Mouse (Mus musculus) urinary bladder, postnatal 14 days (tissue): ENCODE measurements around the gene Slco2a1.
A peak's percentile ranks its signal among the peaks of the same experiment; 100 is the strongest.
"Not testable (repeated sequence)": the region's sequence is repeated elsewhere in the genome, so short reads cannot be mapped to it uniquely, and the experiment has no call there.

Source experiments
- DNase-seq: peaks from one replicate; pipeline ENCODE4 v3.0.0; 2021; ENCODE audit warnings: low spot score

Gene Slco2a1

DNA sequence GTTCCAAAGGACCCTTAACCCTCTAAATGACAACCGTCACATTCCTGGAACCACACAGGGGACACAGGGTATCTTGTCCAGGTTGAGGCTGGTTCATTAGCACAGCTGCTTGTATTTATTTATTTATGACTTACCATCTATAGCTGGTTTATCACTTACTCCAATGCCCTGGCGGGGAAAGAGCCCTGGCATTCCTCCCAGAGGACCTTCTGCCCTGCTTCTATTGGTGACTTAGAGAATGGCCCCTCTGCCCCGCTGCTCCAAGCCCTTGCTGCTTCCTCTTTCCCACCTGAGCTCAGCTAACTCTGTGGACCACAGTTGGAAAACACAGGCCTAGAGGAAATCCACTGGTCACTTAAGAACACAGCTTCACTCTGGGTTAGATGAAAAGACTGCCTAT lies 94.9 kb downstream of the Slco2a1 start:
- DNase-seq = no peak

DNA sequence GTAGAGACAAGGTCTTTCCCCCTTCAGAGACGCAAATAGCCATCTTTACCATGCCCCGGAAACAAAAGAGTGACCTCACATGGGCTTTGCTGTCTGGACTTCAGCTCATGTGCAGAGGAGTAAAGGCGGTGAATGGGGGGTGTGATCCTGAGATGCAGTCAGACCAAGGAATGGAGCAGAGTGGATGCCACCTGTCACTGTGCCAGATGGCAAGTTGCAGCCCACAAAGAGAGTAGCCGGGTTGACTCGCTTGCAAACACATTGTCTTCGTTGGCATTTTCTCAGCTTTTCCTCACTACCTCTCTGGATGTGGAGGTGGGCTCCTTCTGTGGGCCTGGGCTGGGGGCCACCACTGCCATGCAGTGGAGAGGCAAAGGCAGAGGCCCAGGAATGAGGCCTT lies 98.2 kb downstream of the Slco2a1 start:
- DNase-seq = no peak

DNA sequence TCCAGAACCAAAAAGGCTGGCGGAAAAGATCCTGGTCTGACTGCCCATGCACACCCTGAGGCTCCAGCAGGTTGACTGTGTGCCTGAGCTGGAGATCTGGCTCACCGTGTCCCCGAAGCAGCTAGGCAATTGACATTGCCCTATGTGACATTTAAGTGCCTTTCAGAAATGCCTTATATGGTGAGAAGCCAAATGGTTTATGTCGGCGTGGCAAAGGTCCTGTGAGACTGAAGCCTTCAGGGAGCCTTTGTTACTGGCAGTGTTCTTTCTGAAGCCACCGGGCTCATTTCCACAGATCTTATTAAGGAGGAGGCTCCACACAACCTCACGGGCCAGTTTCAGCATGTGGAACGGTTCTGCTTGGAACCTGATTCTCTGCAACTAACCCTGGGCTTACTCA lies 98.8 kb downstream of the Slco2a1 start:
- DNase-seq = no peak

DNA sequence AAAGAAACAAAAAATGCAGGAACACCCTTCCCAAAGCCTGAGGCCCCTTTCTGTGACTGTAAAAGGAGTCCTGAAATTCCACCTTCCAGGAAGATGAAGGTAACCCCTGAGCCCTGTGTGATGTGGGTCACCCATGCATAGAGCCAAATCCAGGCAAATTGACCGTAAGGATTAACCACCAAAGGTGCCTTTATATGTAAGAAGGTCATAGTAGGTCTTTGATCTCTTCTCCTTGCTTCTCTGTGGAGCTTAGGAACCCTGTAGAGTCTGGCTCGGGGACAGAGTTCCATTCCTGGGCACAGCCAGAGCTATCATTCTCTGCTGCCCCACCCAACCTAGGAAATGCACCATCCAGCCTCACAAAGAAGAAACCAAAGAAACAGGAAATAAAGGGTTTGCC lies 100.1 kb downstream of the Slco2a1 start:
- DNase-seq = no peak

DNA sequence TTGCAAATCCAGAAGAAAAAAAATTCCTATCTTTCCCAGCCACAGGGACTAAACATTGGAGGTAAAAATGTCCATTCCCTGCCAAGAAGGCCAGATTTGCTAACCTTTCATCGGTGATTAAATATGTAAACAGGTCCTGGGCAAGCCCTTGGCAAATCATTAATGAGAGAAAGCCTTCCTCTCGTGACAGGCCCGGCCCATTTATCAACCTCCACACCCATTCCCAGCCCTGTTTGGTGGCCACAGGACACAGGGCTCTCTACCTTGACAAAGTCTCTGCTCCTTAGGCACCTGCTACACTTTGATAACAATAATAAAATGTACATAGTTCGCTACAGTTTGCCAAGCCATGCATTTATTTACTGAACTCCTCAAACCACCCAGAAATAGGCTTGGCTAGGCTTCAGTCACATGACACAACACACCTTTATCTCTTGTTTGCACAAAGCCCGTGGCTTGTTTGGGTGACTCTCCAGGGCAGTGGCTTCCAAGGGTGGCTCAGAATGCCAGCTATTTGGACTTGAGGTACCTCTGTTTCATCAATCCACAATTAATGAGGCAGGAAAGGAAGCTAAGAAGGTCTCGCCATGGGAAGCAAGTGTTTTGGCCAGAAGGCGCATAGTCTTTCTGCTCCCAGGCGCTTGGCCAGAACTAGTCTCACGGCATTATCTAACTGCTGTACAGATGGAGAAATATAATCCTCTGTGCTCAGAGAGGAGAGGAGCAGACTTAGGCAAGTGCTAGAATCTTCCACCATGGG lies 101.8 kb downstream of the Slco2a1 start:
- peak; percentile 71 for DNase-seq

DNA sequence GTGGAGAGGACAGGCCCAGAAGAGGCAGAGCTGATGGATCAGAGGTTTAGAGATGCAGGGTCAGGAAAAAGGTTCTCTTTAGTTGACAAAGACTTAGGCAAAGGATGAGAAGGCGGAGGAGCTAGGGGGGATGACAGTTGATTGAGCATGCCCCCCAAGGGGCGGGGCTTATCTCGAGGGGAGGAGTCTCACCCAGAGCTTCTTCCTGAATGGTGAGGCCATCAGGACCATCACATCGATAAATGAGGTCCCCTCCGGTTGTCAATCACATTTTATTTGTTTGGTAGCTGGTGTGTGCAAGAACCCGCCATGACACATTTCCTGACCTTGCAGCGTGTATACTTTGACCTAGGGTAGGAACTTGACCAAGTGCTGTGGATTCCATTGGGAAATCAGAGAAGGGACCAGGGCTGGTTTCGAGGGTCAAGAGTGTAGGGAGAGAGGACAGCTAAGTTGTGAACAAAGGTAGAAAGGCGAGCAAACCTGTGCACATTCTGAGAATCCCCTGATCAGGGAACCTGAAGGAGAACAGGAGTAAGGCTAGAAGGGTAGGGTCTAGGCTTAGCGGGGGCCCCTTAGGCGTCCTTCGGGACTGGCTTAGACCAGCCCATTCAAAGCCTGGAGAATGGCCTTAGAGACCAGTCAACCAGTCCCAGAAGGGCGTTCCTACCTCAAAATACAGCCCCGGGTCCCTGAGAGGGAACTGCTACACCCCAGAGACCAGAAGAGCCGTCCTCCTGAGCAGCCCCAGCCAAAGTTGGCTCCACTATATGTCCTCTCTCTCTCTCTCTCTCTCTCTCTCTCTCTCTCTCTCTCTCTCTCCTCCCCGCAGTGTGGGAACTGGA lies 102.7 kb downstream of the Slco2a1 start:
- DNase-seq = no peak

DNA sequence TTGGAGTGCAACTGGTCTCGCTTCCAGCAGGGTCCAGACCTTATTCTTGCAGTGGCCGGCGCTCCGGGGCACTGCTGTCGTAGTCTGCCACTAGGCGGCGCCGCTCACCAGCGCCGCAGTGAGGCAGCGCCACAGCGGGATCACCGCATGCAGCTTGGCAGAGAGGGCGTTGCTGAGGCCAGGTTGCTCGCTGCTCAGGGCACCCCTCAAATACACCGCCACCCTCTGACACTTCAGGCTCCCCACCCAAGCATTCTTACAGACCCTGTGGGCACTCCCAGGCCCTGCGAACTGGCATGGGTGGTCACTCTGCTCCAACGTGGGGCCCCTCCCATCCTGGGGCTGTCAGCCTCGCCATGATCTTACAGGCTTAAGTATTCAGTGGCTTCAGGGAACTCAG lies 103.7 kb downstream of the Slco2a1 start:
- DNase-seq = peak; percentile 79

DNA sequence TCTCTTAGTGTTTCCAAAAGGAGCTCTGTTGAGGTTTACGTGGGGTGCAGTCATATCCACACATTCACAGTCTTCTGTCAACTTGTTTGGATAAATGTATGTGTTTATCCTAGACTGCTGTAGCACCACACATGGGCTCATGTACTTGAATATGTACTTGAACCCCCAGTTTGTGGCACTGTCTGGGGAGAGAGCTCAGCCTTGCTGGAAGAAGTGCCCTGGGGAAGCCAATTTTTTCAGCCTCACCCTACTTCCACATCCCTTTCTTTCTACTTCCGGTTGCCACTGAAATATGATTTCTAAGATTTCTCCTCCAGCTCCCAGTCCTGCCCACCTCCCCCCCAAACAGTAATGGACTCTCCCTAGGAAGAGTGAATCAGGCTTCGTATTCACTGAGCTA lies 105.2 kb downstream of the Slco2a1 start:
- DNase-seq = no peak

DNA sequence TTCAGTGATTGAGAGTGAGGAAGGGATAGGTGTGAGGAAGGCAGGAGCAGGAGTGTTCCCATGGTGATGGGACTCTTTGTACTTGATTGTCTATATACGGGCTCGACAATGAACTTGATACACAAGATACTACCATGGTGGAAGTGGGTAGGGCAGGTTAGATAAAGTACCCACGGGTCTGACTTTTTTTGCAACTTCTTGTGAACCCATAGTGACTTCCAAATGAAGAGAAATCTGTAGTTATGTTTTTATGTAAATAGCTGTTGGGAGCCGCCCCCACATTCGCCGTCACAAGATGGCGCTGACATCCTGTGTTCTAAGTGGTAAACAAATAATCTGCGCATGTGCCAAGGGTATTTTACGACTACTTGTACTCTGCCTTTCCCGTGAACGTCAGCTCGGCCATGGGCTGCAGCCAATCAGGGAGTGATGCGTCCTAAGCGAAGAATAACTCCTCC lies 119.9 kb downstream of the Slco2a1 start:
- DNase-seq = not testable (repeated sequence)

DNA sequence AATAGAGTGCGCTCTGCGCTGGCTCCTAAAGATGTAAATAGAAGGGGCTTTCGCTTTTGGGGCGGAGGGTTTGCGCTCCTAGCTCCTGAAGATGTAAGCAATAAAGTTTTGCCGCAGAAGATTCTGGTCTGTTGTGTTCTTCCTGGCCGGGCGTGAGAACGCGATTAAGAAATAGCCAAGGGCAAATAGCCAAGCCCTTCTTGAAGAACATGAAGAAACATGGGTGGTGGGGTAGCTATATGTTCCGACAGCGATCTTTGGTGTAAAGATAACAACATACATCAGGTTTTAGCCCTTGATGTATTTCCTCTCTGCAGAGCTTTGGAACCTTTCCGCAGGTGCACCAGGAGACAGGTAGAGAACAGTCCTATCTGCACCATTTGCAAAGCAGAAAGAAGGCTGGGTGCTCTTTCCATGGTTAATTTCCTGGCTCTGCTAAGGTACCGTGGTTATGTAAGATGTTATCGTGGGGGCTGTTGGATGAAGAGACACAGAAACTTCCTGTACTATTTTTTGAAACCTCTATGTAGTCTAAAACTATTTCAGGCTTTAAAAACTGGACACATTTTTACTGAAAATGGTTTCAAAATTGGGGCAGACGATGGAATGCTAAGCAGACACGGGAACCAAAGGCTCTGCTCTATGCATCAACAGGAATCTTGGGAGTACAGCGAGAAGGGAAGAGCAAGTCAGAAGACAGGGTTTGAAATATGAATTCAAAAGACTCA lies 120.6 kb downstream of the Slco2a1 start:
- no peak for DNase-seq

DNA sequence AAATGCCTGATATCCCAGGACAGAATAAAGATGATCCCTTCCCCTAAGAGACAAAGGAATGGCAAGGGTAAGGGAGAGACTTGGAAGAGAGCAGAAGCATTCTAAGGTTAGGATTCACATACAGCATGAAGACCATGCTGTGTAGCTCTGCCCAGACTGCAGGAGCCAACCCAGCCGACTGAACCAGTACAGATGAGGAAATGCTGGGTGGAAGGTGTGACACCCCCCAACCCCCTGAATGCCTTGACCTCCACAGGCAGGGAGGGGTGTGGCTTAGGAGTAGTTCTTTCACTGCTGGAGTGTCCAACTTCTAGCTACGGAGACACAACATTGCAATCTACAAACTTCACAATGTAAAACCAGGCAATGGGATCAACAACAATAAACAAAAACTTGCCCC lies 121.4 kb downstream of the Slco2a1 start:
- no peak for DNase-seq

DNA sequence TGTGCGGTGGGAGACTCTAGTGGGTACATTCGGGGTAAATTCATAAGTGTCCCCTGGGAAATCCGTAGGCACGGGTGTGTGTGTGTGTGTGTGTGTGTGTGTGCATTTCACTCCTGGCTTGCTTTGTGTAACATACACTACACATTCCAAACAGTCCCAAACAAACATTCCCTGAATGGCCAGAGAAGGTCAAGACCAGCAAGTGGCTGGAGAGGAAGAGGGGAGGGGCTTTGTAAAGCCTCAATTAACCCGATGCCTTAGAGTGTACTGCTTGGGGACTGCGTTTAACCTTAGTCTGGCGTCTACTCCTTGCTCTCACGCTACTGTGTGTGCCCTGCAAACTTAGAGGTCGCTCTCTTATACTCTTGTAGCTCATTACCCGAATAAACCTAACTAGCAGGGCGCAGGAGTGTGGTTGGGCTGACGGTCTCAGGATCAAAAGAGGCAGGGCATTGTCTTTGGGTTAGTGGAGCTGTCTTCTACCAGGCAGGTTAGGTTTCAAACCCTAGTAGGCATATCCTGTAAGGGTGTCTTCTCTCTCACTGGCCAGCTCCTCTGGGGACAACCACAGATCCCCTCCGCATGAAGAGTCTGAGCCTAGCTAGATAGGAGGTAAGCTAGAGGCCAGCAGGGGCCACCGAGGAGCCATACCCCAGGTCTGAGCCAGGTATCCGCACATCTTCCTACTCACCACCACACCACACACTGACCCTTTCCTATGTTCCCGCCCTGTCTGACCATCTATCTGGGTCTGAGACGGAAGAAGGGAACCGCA lies 122.4 kb downstream of the Slco2a1 start:
- no peak for DNase-seq

DNA sequence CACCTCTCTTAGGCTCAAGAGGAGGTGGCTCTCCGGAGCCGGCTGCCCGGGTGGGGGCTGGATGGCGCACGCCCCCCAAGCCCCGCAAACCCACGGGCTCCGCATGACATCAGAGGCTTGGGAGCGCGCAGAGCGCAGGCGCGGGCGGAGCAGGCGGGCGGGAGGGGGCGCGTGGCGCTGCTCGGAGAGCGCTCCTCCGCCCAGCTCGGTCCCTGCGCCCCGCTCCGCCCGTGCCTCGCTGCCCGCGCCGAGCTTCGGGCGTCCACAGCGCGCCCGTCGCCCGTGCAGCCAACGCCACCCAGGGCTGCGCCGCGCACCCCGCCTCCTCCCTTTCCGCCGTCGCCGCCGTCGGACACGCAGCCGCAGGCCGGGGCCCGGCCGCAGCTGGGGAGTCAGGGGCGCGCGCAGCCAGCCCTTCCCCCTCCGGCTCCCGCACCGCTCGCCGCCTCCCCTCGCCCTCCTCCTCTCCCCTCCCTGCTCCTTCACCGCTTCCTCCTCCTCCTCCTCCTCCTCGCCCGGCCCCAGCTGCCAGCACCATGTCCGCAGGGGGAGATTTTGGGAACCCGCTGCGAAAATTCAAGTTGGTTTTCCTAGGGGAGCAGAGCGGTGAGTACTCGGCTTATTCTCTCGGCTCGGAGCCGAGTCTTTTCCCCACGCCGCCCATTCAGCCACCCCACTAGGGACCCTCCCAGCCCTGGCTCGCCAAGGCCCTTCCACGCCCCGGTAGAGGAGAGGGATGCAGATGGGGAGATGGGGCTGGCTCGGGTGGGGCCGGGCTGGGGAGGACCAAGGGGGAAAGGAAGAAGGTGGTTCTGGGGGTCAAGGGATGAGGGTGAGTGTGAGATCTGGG lies 123.3 kb downstream of the Slco2a1 start, which contains the start of gene Rab6b:
Rab6b (plus strand) TSS at position 167 of the 850 bp plus-strand sequence.
- DNase-seq = no peak

DNA sequence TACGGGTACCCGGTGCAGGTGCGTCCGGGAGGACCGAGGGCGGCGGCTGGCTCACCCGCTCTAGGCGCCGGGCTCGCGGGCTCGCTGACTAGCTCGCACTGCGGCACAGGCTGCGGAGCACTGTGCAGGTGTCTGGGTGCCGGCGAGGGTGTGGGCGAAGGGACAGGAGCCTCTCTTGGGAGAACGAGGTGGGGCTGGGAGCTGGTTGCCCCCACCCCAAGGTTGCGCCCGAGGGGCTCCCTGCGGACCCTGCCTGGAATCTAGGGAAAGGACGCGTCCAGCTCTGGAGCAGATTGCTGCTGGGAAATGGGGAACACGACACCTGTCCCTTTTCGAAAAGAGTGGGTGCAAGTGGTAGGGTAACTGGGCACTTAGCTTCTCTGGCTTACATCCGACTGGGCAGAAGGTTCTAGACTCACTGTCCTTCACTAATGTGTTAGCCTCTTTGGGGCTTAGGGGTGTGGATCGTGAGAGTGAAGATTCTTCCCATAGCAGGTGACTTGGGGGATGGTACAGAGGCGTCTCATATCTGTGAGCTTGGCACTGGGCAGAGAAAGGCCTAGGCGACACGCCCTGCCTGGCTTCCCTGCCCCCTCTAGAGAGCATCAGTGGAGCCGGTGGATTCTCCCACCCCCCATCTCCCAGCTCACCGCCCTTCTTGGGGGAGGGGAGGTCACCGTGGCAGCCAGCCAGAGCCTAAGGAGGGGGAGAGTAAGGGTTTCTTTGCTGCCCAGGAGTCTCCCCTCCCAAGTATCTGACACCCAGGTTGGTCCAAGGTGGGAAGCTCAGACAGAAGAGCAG lies 124.2 kb downstream of the Slco2a1 start:
- no peak for DNase-seq

DNA sequence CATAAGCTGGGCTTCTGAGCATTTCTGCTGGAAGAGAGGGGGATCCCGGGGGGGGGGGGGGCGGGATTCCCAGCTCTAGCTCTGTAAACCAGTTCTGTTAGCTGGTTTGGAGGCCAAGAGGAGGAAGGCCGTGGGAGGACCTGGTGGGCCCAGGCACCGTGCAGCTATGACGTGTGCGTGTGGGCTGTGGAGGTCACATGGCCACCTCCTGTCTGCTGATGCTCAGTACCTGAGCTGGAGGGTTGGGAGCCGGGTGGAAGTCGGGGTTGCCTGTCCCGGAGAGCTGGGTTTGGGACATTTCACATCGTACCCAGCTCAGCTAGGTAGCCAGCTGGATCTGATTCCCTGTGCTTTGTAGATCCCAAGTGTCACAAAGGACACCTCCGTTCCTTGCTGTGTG lies 124.8 kb downstream of the Slco2a1 start:
- no peak for DNase-seq

DNA sequence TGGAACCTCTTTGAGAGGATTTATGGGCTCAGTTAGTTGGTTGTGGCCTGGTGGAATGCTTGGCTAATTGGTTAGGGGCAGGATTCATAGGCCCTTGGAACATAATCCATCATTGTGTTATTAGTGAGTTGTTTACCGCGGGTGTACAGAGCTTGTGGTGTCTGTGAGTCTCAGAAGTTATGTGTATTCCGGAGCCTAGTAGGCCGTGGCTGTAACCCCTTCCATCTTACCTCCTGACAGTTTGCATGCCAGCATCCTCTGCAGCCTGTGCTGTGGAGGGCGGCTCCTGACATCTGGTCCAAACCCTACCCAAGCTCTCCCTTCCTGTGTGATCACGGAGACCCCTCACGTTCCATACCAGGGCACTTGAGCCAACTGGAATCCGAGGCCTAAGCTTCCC lies 125.8 kb downstream of the Slco2a1 start:
- no peak for DNase-seq

DNA sequence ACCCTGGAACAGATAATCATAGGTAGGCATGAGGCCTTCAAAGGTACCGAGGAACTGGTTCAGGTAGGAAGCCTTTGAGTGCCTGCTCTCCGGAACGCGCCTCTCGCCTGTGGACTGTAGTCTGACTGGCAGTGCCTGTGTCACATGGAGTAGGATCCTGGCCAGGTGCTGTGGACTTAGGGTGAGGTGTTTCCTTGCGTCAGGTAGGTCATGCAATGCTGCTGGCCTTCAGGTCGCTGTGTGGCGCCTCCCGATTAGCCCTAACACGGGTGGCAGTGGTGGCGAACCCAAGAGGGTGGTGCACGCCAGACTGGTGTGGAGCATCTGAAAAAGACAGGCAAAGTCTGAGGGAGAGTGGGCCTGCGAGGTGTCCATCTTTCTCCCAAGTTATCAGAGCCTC lies 126.4 kb downstream of the Slco2a1 start:
- no peak for DNase-seq

DNA sequence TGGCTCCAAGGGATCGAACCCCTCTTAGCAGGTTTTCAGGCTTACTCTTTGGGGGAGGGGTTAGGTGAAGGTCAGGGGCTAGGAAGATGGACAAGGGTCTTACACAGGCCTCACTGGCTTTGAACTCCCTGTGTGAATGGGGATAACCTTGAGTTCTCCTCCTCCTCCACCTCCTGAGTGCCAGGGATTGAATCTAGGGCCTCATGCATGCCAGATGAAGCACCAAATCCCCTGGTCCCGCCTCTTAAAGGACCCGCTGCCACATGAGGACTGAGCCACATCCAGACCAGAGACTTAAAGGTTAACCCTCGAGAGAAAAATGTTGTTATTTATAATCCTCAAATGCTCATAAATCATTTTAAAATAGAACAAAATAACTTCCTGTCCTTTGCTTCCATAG lies 128.4 kb downstream of the Slco2a1 start:
- DNase-seq = no peak

DNA sequence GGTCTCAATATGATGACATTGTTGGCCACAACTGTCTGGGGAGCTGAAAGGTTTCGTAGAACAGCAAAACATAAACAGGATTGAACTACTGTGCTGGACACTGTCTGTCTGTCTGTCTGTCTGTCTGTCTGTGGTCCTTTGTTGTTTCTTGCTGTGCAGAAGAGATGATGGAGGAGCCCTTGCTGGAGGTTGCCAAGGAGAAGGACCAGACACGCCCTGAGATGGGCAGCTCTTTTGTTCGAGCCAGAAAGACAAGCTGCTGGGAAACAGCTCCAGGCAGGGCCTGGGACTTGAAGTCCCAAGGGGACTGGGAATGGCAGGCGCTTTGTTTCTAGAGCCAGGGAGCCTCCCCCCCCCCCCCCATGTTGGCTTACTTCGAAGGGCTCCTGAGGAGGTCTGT lies 129.0 kb downstream of the Slco2a1 start:
- no peak for DNase-seq

DNA sequence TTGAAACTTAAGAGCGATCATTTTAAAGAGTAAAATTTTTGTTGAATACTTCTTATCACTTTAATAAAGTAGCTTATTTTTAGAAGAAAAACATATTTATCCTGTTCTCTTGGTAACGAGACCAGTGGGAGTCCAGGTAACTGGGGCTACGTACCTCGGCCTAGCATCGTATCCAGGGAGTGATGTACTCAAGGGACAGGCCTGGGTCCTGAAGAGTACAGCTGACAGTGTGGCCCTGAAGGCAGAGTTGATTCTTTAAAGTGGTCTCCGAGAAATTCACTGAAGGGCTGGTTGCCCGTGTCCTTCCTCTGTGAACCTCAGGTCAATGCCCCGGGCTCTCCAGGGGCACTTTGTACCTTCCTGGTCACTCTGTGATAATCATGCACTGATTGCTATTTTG lies 129.4 kb downstream of the Slco2a1 start:
- DNase-seq = no peak
